Mouse (Mus musculus): Measurements from ENCODE around the gene Setd1a.

DNA sequence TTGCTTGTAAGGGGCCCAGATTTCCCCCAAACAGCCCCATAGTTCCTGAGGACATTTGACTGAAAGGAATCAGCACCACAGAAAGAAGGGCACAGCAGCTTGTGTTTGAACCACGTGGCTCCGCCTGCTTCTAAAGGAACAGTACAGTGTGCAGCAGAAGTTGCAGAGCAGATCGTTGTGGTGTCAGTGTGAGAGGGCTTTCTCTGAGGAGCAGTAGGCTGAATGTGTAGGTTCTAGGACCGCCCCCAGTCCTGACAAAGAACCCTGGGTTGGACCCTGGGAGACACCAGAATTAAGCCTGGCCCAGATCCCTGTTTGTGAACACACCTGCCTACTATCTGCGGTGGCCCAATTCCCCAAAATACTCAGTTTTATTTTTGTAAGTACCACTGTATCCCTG lies 5.2 kb upstream of the Setd1a start:
- no peak for TF ChIP-seq POLR2A (IDR thresholded peaks at IDR 0.05; ENCODE audit: low read depth, low read length)
- TF ChIP-seq CTCF (IDR thresholded peaks at IDR 0.05; ENCODE audit: extremely low read depth, insufficient read length, insufficient replicate concordance, low read depth, low read length) = no peak

Measured in small intestine, adult 2 months (tissue).